Mouse (Mus musculus) limb, embryonic 10.5 days (tissue): ENCODE results near the gene Mark1. TPM values are rescaled to one million over a fixed set of nuclear protein-coding genes. Genes with fewer than 3 reads are reported as not detected.

ENCODE experiments used
- DNase-seq: peaks from one replicate; pipeline ENCODE4 v3.0.0-alpha.2; 2017; ENCODE audit warnings: low spot score
- H3K27ac ChIP-seq: fragments of 300-500 bp; sonication (generic); 2 replicates; pipeline ENCODE4 v1.5.1; 2016; ENCODE audit warnings: mild to moderate bottlenecking
- H3K27me3 ChIP-seq: fragments of 300-500 bp; sonication (generic); 2 replicates; pipeline ENCODE4 v1.6.1; 2016; ENCODE audit warnings: low read depth, mild to moderate bottlenecking; ENCODE audit not compliant: poor library complexity, severe bottlenecking
- H3K36me3 ChIP-seq: fragments of 300-500 bp; sonication (generic); 2 replicates; pipeline ENCODE4 v1.6.1; 2016; ENCODE audit warnings: mild to moderate bottlenecking, moderate library complexity
- H3K4me1 ChIP-seq: fragments of 300-500 bp; sonication (generic); 2 replicates; pipeline ENCODE4 v1.6.1; 2016
- H3K4me3 ChIP-seq: fragments of 300-500 bp; sonication (generic); 2 replicates; pipeline ENCODE4 v1.5.1; 2016; ENCODE audit warnings: mild to moderate bottlenecking, moderate library complexity
- H3K9me3 ChIP-seq: fragments of 300-500 bp; sonication (generic); replicated peaks from 2 replicates; pipeline ENCODE4 v1.6.1; 2016; ENCODE audit warnings: mild to moderate bottlenecking
- WGBS: fragments of 180-500 bp; shearing (Covaris S2); methylation state at CpG from one replicate; pipeline ENCODE4 v1.1.7; 2016; 5-methylcytosine and 5-hydroxymethylcytosine counted together
- polyA plus RNA-seq: library from polyadenylated mRNA; unstranded; fragments of >200 nt; fragmentation: Nextera tagmentation; extraction: Ambion mirVana; gene quantifications from 2 replicates; pipeline ENCODE4 v1.2.1, GENCODE M21; 2016

The Mark1 gene
- polyA plus RNA-seq, 1 experiment from 2014 or later, result 2.4 TPM

- Histone ChIP-seq H3K27ac (no peak overlapping the region), H3K4me1 (peaks cover 20% of the 10 kb centered on the region), H3K36me3 (no peaks in the 10 kb centered on the region), H3K9me3 (no peaks in the 10 kb centered on the region), H3K27me3 (peaks cover 18% of the 10 kb centered on the region), H3K4me3 (no peak overlapping the region)
- no peak for DNase-seq
- WGBS, result 72% methylated on average over 3 of the region's 3 CpGs
Observed at GRCm38 (mm10) chr1:184853922-184854321, 145.4 kb downstream of the Mark1 start.

- 28% methylated on average over 5 of the region's 5 CpGs for WGBS
- no peaks in the 10 kb centered on the region for H3K36me3 ChIP-seq
- no peak overlapping the region for H3K27ac ChIP-seq
- H3K4me1 ChIP-seq, result peaks cover 20% of the 10 kb centered on the region
- 0 out of 2 replicates have a peak overlapping the region, but pooled peaks have one; percentile 18 for H3K4me3 ChIP-seq
- peak; percentile 56 for DNase-seq
- H3K9me3 ChIP-seq, result no peaks in the 10 kb centered on the region
- H3K27me3 ChIP-seq, result peaks cover 24% of the 10 kb centered on the region
Observed at GRCm38 (mm10) chr1:184853339-184853738, 146.0 kb downstream of the Mark1 start.

GRCm38 (mm10) chr1:184851741-184852618, 147.4 kb downstream of the Mark1 start:
- DNase-seq, result peak; percentile 73
- no peaks in the 10 kb centered on the region for H3K9me3 ChIP-seq
- peaks cover 38% of the 10 kb centered on the region for H3K27me3 ChIP-seq
- no peaks in the 10 kb centered on the region for H3K36me3 ChIP-seq
- no peak overlapping the region for H3K27ac ChIP-seq
- WGBS, result 26% methylated on average over 31 of the region's 31 CpGs
- peak overlapping the region; percentile 22; the same call in 1 of the 2 replicates for H3K4me3 ChIP-seq
- H3K4me1 ChIP-seq, result peaks cover 20% of the 10 kb centered on the region

- WGBS, result 54% methylated on average over 7 of the region's 7 CpGs
- Histone ChIP-seq H3K27ac (no peak overlapping the region), H3K27me3 (peaks cover 46% of the 10 kb centered on the region), H3K4me1 (peaks cover 26% of the 10 kb centered on the region), H3K36me3 (no peaks in the 10 kb centered on the region), H3K9me3 (no peaks in the 10 kb centered on the region), H3K4me3 (no peak overlapping the region)
- no peak for DNase-seq
Observed at GRCm38 (mm10) chr1:184851166-184851565, 148.2 kb downstream of the Mark1 start.

GRCm38 (mm10) chr1:184846973-184847372, 152.4 kb downstream of the Mark1 start:
- H3K4me3 ChIP-seq, result peak overlapping the region; percentile 81; the same call in 1 of the 2 replicates
- H3K9me3 ChIP-seq, result no peaks in the 10 kb centered on the region

More at GRCm38 (mm10) chr1:184846973-184847372, 152.4 kb downstream of the Mark1 start:
- H3K27ac ChIP-seq, result no peak overlapping the region
- H3K36me3 ChIP-seq, result no peaks in the 10 kb centered on the region
- 63% methylated on average over 3 of the region's 3 CpGs for WGBS
- H3K4me1 ChIP-seq, result peaks cover 28% of the 10 kb centered on the region
- DNase-seq, result no peak
- H3K27me3 ChIP-seq, result peaks cover 57% of the 10 kb centered on the region

Other genes starting within 250 kb of the Mark1 start
- gene Marc1, start 188.3 kb downstream of the Mark1 start, polyA plus RNA-seq, result 0.15 and 0.24 TPM in 2 replicates
- 68.9 and 84.4 TPM in 2 replicates for gene Marc2, start 153.1 kb downstream of the Mark1 start, polyA plus RNA-seq
- 0.48 and 0.64 TPM in 2 replicates for gene C130074G19Rik, start 116.4 kb downstream of the Mark1 start, polyA plus RNA-seq
- 17.7 and 20.6 TPM in 2 replicates for gene Rab3gap2, start 204.5 kb upstream of the Mark1 start, polyA plus RNA-seq